Mouse (Mus musculus): ENCODE results near the gene Gm42674. TPM values are rescaled to one million over a fixed set of nuclear protein-coding genes. Genes with fewer than 3 reads are reported as not detected.

The Gm42674 gene
- polyA plus RNA-seq, 1 experiment from 2014 or later, result not detected

- Histone ChIP-seq H3K9me3 (replicated peaks) (no peaks in the 10 kb centered on the region), H3K4me2 (no peak overlapping the region), H3K36me3 (no peaks in the 10 kb centered on the region), H3K9ac (replicated peaks) (no peak overlapping the region), H3K4me1 (peaks cover 5% of the 10 kb centered on the region; the same call in 1 of the 2 replicates), H3K4me3 (replicated peaks) (no peak overlapping the region), H3K27ac (replicated peaks) (no peak overlapping the region), H3K27me3 (replicated peaks) (no peaks in the 10 kb centered on the region)
- 81% methylated on average over 6 of the region's 6 CpGs for WGBS
- no peak for ATAC-seq (ENCODE audit: low FRiP score)
Measured at GRCm38 (mm10) chr3:90600036-90600435, 1.7 kb upstream of the Gm42674 start.

- no peaks in the 10 kb centered on the region for H3K9me3 ChIP-seq (replicated peaks)
- ATAC-seq (ENCODE audit: low FRiP score), result no peak
- H3K4me3 ChIP-seq (replicated peaks), result no peak overlapping the region
- peaks cover 5% of the 10 kb centered on the region; the same call in 1 of the 2 replicates for H3K4me1 ChIP-seq
- no peak overlapping the region for H3K27ac ChIP-seq (replicated peaks)
- no peaks in the 10 kb centered on the region for H3K36me3 ChIP-seq
- H3K9ac ChIP-seq (replicated peaks), result no peak overlapping the region
- 84% methylated on average over 8 of the region's 8 CpGs for WGBS
- no peak overlapping the region for H3K4me2 ChIP-seq
- H3K27me3 ChIP-seq (replicated peaks), result no peaks in the 10 kb centered on the region
Measured at GRCm38 (mm10) chr3:90600458-90601195, 1.1 kb upstream of the Gm42674 start.

- no peak within 1 kb of the TSS for H3K4me2 ChIP-seq
- no peak for ATAC-seq (ENCODE audit: low FRiP score)
- 70% methylated on average over 3 of the region's 3 CpGs for WGBS
- H3K9me3 ChIP-seq (replicated peaks), result no peaks in the 10 kb centered on the region
- H3K36me3 ChIP-seq, result no peaks in the 10 kb centered on the region
- no peak within 1 kb of the TSS for H3K9ac ChIP-seq (replicated peaks)
- no peak within 1 kb of the TSS for H3K4me3 ChIP-seq (replicated peaks)
- no peak within 1 kb of the TSS for H3K27ac ChIP-seq (replicated peaks)
- no peaks in the 10 kb centered on the region for H3K27me3 ChIP-seq (replicated peaks)
- peaks cover 5% of the 10 kb centered on the region; the same call in 1 of the 2 replicates for H3K4me1 ChIP-seq
Measured at GRCm38 (mm10) chr3:90603623-90604022, 1.9 kb downstream of the Gm42674 start, which contains the start of gene S100a4. Gene S100a4 (plus strand): TSS chr3:90603771.

GRCm38 (mm10) chr3:90604416-90604815 lies 2.7 kb downstream of the Gm42674 start:
- no peak overlapping the region for H3K4me2 ChIP-seq
- no peaks in the 10 kb centered on the region for H3K27me3 ChIP-seq (replicated peaks)
- no peak overlapping the region for H3K9ac ChIP-seq (replicated peaks)
- ATAC-seq (ENCODE audit: low FRiP score), result no peak
- no peak overlapping the region for H3K27ac ChIP-seq (replicated peaks)
- no peaks in the 10 kb centered on the region for H3K9me3 ChIP-seq (replicated peaks)
- 35% methylated on average over 4 of the region's 4 CpGs for WGBS
- peaks cover 5% of the 10 kb centered on the region; the same call in 1 of the 2 replicates for H3K4me1 ChIP-seq
- no peak overlapping the region for H3K4me3 ChIP-seq (replicated peaks)
- no peaks in the 10 kb centered on the region for H3K36me3 ChIP-seq

- Histone ChIP-seq H3K4me1 (peaks cover 5% of the 10 kb centered on the region; the same call in 1 of the 2 replicates), H3K36me3 (no peaks in the 10 kb centered on the region), H3K9me3 (replicated peaks) (no peaks in the 10 kb centered on the region), H3K27ac (replicated peaks) (no peak overlapping the region), H3K4me3 (replicated peaks) (no peak overlapping the region), H3K27me3 (replicated peaks) (no peaks in the 10 kb centered on the region), H3K4me2 (no peak overlapping the region), H3K9ac (replicated peaks) (no peak overlapping the region)
- 87% methylated on average over 3 of the region's 3 CpGs for WGBS
- ATAC-seq (ENCODE audit: low FRiP score), result no peak
Measured at GRCm38 (mm10) chr3:90605049-90605448, 3.3 kb downstream of the Gm42674 start.

GRCm38 (mm10) chr3:90605736-90606135 lies 4.0 kb downstream of the Gm42674 start:
- H3K36me3 ChIP-seq, result no peaks in the 10 kb centered on the region
- WGBS, result 88% methylated on average over 2 of the region's 2 CpGs
- no peak overlapping the region for H3K4me3 ChIP-seq (replicated peaks)
- no peak for ATAC-seq (ENCODE audit: low FRiP score)
- H3K9me3 ChIP-seq (replicated peaks), result no peaks in the 10 kb centered on the region
- H3K27ac ChIP-seq (replicated peaks), result no peak overlapping the region
- H3K4me1 ChIP-seq, result peaks cover 5% of the 10 kb centered on the region; the same call in 1 of the 2 replicates
- no peaks in the 10 kb centered on the region for H3K27me3 ChIP-seq (replicated peaks)
- no peak overlapping the region for H3K9ac ChIP-seq (replicated peaks)
- no peak overlapping the region for H3K4me2 ChIP-seq

- Histone ChIP-seq H3K4me3 (replicated peaks) (no peak overlapping the region), H3K4me2 (no peak overlapping the region), H3K27me3 (replicated peaks) (no peaks in the 10 kb centered on the region), H3K36me3 (no peaks in the 10 kb centered on the region), H3K9me3 (replicated peaks) (no peaks in the 10 kb centered on the region), H3K4me1 (peaks cover 5% of the 10 kb centered on the region; the same call in 1 of the 2 replicates), H3K9ac (replicated peaks) (no peak overlapping the region), H3K27ac (replicated peaks) (no peak overlapping the region)
- 91% methylated on average over 6 of the region's 6 CpGs for WGBS
- no peak for ATAC-seq (ENCODE audit: low FRiP score)
Measured at GRCm38 (mm10) chr3:90606185-90606584, 4.5 kb downstream of the Gm42674 start.

- Histone ChIP-seq H3K27me3 (replicated peaks) (no peaks in the 10 kb centered on the region), H3K36me3 (no peaks in the 10 kb centered on the region), H3K4me1 (peaks cover 5% of the 10 kb centered on the region; the same call in 1 of the 2 replicates), H3K27ac (replicated peaks) (no peak overlapping the region), H3K9me3 (replicated peaks) (no peaks in the 10 kb centered on the region), H3K9ac (replicated peaks) (no peak overlapping the region), H3K4me3 (replicated peaks) (no peak overlapping the region), H3K4me2 (no peak overlapping the region)
- WGBS, result 85% methylated on average over 3 of the region's 3 CpGs
- ATAC-seq (ENCODE audit: low FRiP score), result no peak
Measured at GRCm38 (mm10) chr3:90607361-90607760, 5.7 kb downstream of the Gm42674 start.

- WGBS, result 64% methylated on average over 3 of the region's 3 CpGs
- ATAC-seq (ENCODE audit: low FRiP score), result no peak
Measured at GRCm38 (mm10) chr3:90608223-90608622, 6.5 kb downstream of the Gm42674 start, which contains the start of gene S100a5. Gene S100a5 (plus strand): TSS chr3:90608523.

GRCm38 (mm10) chr3:90609102-90609501 lies 7.4 kb downstream of the Gm42674 start:
- Histone ChIP-seq H3K27ac (replicated peaks) (no peak overlapping the region), H3K27me3 (replicated peaks) (peaks cover 5% of the 10 kb centered on the region; the same call in 1 of the 2 replicates), H3K36me3 (no peaks in the 10 kb centered on the region), H3K4me3 (replicated peaks) (no peak overlapping the region), H3K9me3 (replicated peaks) (no peaks in the 10 kb centered on the region), H3K4me1 (peaks cover 10% of the 10 kb centered on the region), H3K4me2 (no peak overlapping the region), H3K9ac (replicated peaks) (no peak overlapping the region)
- no peak for ATAC-seq (ENCODE audit: low FRiP score)

More at GRCm38 (mm10) chr3:90608223-90608622, 6.5 kb downstream of the Gm42674 start, which contains the start of gene S100a5:
- H3K4me1 ChIP-seq, result peaks cover 10% of the 10 kb centered on the region
- no peak within 1 kb of the TSS for H3K4me2 ChIP-seq
- H3K27me3 ChIP-seq (replicated peaks), result peaks cover under 1% of the 10 kb centered on the region; the same call in 1 of the 2 replicates
- no peak within 1 kb of the TSS for H3K9ac ChIP-seq (replicated peaks)
- no peak within 1 kb of the TSS for H3K27ac ChIP-seq (replicated peaks)
- H3K36me3 ChIP-seq, result no peaks in the 10 kb centered on the region
- H3K9me3 ChIP-seq (replicated peaks), result no peaks in the 10 kb centered on the region
- H3K4me3 ChIP-seq (replicated peaks), result no peak within 1 kb of the TSS

GRCm38 (mm10) chr3:90611494-90611893 lies 9.8 kb downstream of the Gm42674 start:
- Histone ChIP-seq H3K4me2 (no peak overlapping the region), H3K36me3 (no peaks in the 10 kb centered on the region), H3K27me3 (replicated peaks) (peaks cover 5% of the 10 kb centered on the region; the same call in 1 of the 2 replicates), H3K4me1 (peaks cover 5% of the 10 kb centered on the region), H3K4me3 (replicated peaks) (no peak overlapping the region), H3K9me3 (replicated peaks) (no peaks in the 10 kb centered on the region), H3K9ac (replicated peaks) (no peak overlapping the region), H3K27ac (replicated peaks) (no peak overlapping the region)
- ATAC-seq (ENCODE audit: low FRiP score), result no peak
- 92% methylated on average over 3 of the region's 3 CpGs for WGBS

GRCm38 (mm10) chr3:90612061-90612460 lies 10.4 kb downstream of the Gm42674 start:
- H3K4me1 ChIP-seq, result peaks cover 5% of the 10 kb centered on the region
- no peak overlapping the region for H3K4me3 ChIP-seq (replicated peaks)
- H3K9ac ChIP-seq (replicated peaks), result no peak overlapping the region
- H3K4me2 ChIP-seq, result no peak overlapping the region
- no peak for ATAC-seq (ENCODE audit: low FRiP score)
- peaks cover 5% of the 10 kb centered on the region; the same call in 1 of the 2 replicates for H3K27me3 ChIP-seq (replicated peaks)
- no peaks in the 10 kb centered on the region for H3K9me3 ChIP-seq (replicated peaks)
- 67% methylated on average over 4 of the region's 4 CpGs for WGBS
- H3K36me3 ChIP-seq, result no peaks in the 10 kb centered on the region
- no peak overlapping the region for H3K27ac ChIP-seq (replicated peaks)

Measured in neural tube, embryonic 15.5 days (tissue).